Mouse (Mus musculus) left cerebral cortex, postnatal 10 days (tissue): ENCODE data around the gene Olfr1295. TPM values are rescaled to one million over a fixed set of nuclear protein-coding genes. Genes with fewer than 3 reads are reported as not detected.

ENCODE experiments used
- DNase-seq, 2 experiments: peaks; one replicate each; pipeline ENCODE4 v3.0.0; 2021 to 2022; ENCODE audit warnings: low spot score in 2 of 2, mixed read lengths in 1 of 2; ENCODE audit errors: extremely low spot score in 1 of 2
- intact Hi-C: fragments of 180-260 bp; cut with DNase I; formaldehyde crosslinking; loops from one replicate; pipeline ENCODE4 v1.15.1; 2025
- total RNA-seq, 2 experiments: library from RNA; stranded (reverse); gene quantifications; 2 replicates each; pipeline ENCODE4 v1.2.3; 2021

The Olfr1295 gene
- total RNA-seq: not detected

GRCm38 (mm10) chr2:111569581-111569980 lies at the start of gene Olfr1295:
Olfr1295 (minus strand) TSS chr2:111569681.
- intact Hi-C loops: no loop called here
- DNase-seq: no peak

GRCm38 (mm10) chr2:111540191-111540590 lies 29.3 kb downstream of the Olfr1295 start, which contains the start of gene Olfr1294:
Olfr1294 (minus strand) TSS chr2:111540291.
- intact Hi-C loops: no loop called here
- DNase-seq: no peak

- intact Hi-C loops: no loop called here
- DNase-seq: no peak
Observed at GRCm38 (mm10) chr2:111524903-111525302, 44.6 kb downstream of the Olfr1295 start, which contains the start of gene Olfr1293-ps. Olfr1293-ps (plus strand) TSS chr2:111525203.

GRCm38 (mm10) chr2:111517451-111517850 lies 52.0 kb downstream of the Olfr1295 start:
- intact Hi-C loops: no loop called here
- DNase-seq: no peak

Other genes with a start within 250 kb of the Olfr1295 start
- gene Olfr1281, start 243.2 kb downstream of the Olfr1295 start, total RNA-seq: not detected
- not detected for gene Olfr1282, start 233.6 kb downstream of the Olfr1295 start, total RNA-seq
- not detected for gene Olfr1283, start 202.9 kb downstream of the Olfr1295 start, total RNA-seq
- gene Olfr1284, start 194.2 kb downstream of the Olfr1295 start, total RNA-seq: not detected
- not detected for gene Olfr1286, start 146.6 kb downstream of the Olfr1295 start, total RNA-seq
- gene Olfr1287, start 120.5 kb downstream of the Olfr1295 start, total RNA-seq: not detected
- gene Olfr1288, start 95.6 kb downstream of the Olfr1295 start, total RNA-seq: not detected
- not detected for gene Olfr1289, start 88.9 kb downstream of the Olfr1295 start, total RNA-seq
- not detected for gene Olfr1290, start 75.9 kb downstream of the Olfr1295 start, total RNA-seq
- not detected for gene Olfr1291-ps1, start 72.5 kb downstream of the Olfr1295 start, total RNA-seq
- gene Olfr1293-ps, start 44.5 kb downstream of the Olfr1295 start, total RNA-seq: not detected
- not detected for gene Olfr1294, start 29.4 kb downstream of the Olfr1295 start, total RNA-seq
- not detected for gene Olfr1297, start 56.8 kb upstream of the Olfr1295 start, total RNA-seq
- not detected for gene Olfr1298, start 79.5 kb upstream of the Olfr1295 start, total RNA-seq
- gene Olfr1299, start 91.7 kb upstream of the Olfr1295 start, total RNA-seq: not detected
- not detected for gene Olfr1301, start 181.3 kb upstream of the Olfr1295 start, total RNA-seq
- gene Olfr1302, start 207.7 kb upstream of the Olfr1295 start, total RNA-seq: not detected